Mouse (Mus musculus) forebrain, postnatal 0 days (tissue): ENCODE results near the gene Prom2. TPM values are rescaled to one million over a fixed set of nuclear protein-coding genes. Genes with fewer than 3 reads are reported as not detected.

Experiments
- ATAC-seq: fragments of 200-750 bp; cut with Nextera tagmentation; 2 replicates; pipeline ENCODE4 v1.8.0; 2017; ENCODE audit warnings: mild to moderate bottlenecking, moderate library complexity
- DNase-seq: peaks from one replicate; pipeline ENCODE4 v3.0.0-alpha.2; 2015
- H3K27ac ChIP-seq: fragments of 300-500 bp; sonication (generic); 2 replicates; pipeline ENCODE4 v1.5.1; 2014; ENCODE audit warnings: low read depth, mild to moderate bottlenecking, antibody characterized with exemption, low read length, moderate library complexity, mixed read lengths
- H3K27me3 ChIP-seq: fragments of 300-500 bp; sonication (generic); 2 replicates; pipeline ENCODE4 v1.6.1; 2014; ENCODE audit warnings: mild to moderate bottlenecking, low read length, mixed read lengths; ENCODE audit not compliant: insufficient read depth
- H3K36me3 ChIP-seq: fragments of 300-500 bp; sonication (generic); 2 replicates; pipeline ENCODE4 v1.6.1; 2014; ENCODE audit warnings: mild to moderate bottlenecking, moderate library complexity; ENCODE audit not compliant: insufficient read depth
- H3K4me1 ChIP-seq: fragments of 300-500 bp; sonication (generic); 2 replicates; pipeline ENCODE4 v1.6.1; 2014; ENCODE audit warnings: antibody characterized with exemption; ENCODE audit not compliant: insufficient read depth
- H3K4me2 ChIP-seq: fragments of 300-500 bp; sonication (generic); 2 replicates; pipeline ENCODE4 v1.6.1; 2014; ENCODE audit warnings: low read depth, mild to moderate bottlenecking, moderate library complexity
- H3K4me3 ChIP-seq: fragments of 300-500 bp; sonication (generic); 2 replicates; pipeline ENCODE4 v1.5.1; 2014; ENCODE audit warnings: low read depth, low read length, mixed read lengths
- H3K9ac ChIP-seq: fragments of 300-500 bp; sonication (generic); 2 replicates; pipeline ENCODE4 v1.6.1; 2014; ENCODE audit warnings: mild to moderate bottlenecking
- H3K9me3 ChIP-seq: fragments of 300-500 bp; sonication (generic); 2 replicates; pipeline ENCODE4 v1.6.1; 2016; ENCODE audit warnings: low read length
- CTCF ChIP-seq: sonication (generic); IDR thresholded peaks from 2 replicates; pipeline ENCODE4 v1.5.1; 2016; ENCODE audit warnings: antibody characterized with exemption, control low read depth, low read depth
- WGBS: fragments of 180-500 bp; shearing (Covaris S2); extraction: QIAGEN DNeasy Blood & Tissue Kit; methylation state at CpG from one replicate; pipeline ENCODE4 v1.1.7; 2014; 5-methylcytosine and 5-hydroxymethylcytosine counted together
- polyA plus RNA-seq: library from polyadenylated mRNA; unstranded; fragments of >200 nt; fragmentation: Nextera tagmentation; extraction: Ambion mirVana; gene quantifications from 2 replicates; pipeline ENCODE4 v1.2.1, GENCODE M21; 2015
- total RNA-seq: library from RNA; depleted of rRNA; stranded (reverse); fragments of >200 nt; gene quantifications from 2 replicates; pipeline ENCODE4 v1.2.3, GENCODE M21; 2014; rRNA removed

Gene Prom2
- total RNA-seq (not detected in 2 replicates), polyA plus RNA-seq (0.04 TPM in 1 of 2 replicates, not detected in the other)

DNA sequence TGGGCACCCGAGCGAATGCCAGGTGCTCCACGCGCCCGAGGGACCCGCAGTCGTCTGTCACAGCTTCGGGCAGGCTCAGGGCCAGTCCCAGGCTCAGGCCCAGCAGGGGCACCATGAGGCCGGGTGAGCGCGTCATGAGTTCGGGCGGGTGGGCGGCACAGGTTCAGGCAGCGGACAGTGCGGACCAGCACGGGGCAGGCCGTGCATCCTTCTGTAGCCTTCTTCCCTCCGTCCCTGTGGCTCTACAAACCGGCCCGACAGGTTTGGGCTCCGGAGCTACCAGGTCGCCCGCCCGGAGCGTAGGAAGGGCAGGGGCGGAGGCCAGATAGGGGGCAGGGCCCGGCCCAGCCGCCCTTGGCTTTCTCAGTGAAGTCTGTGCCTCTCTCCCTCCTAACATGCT is at the start of gene Prom2:
TSS of gene Prom2 (minus strand) at position 283 of the 400 bp plus-strand sequence.
- Histone ChIP-seq H3K27me3 (peaks cover 31% of the 10 kb centered on the region), H3K4me3 (no peak within 1 kb of the TSS), H3K27ac (no peak within 1 kb of the TSS), H3K9me3 (no peaks in the 10 kb centered on the region), H3K9ac (no peak within 1 kb of the TSS), H3K4me2 (no peak within 1 kb of the TSS), H3K4me1 (no peaks in the 10 kb centered on the region), H3K36me3 (no peaks in the 10 kb centered on the region)
- TF ChIP-seq CTCF: no peak
- ATAC-seq (no peak), DNase-seq (no peak)
- 10% methylated on average over 29 of the region's 29 CpGs for WGBS

DNA sequence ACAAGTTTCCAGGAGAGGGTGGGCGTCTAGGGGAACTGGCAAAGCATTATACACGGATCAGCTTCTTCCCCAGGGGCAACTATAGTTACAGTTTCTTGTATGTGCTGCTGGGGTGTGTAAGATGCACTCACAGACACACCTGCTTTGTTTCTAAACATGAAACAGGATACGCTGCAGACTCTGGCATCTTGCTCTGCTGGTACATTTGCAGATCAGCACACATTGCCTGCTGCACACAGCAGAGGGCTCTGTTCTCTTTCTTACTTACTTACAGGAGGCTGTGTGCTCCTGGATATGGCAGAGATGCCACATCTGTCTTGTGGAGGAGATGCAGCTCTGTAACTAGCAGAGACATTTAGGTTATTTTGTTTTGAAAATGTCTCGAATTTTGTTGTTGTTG is 49.6 kb upstream of the Prom2 start:
- Histone ChIP-seq H3K4me3 (no peak overlapping the region), H3K4me1 (peaks cover 13% of the 10 kb centered on the region), H3K4me2 (no peak overlapping the region), H3K36me3 (peaks cover 41% of the 10 kb centered on the region), H3K27ac (no peak overlapping the region), H3K9ac (no peak overlapping the region), H3K9me3 (no peaks in the 10 kb centered on the region), H3K27me3 (no peaks in the 10 kb centered on the region)
- 80% methylated on average over 4 of the region's 4 CpGs for WGBS
- ATAC-seq: no peak
- TF ChIP-seq CTCF: peak; percentile 46
- DNase-seq: no peak

DNA sequence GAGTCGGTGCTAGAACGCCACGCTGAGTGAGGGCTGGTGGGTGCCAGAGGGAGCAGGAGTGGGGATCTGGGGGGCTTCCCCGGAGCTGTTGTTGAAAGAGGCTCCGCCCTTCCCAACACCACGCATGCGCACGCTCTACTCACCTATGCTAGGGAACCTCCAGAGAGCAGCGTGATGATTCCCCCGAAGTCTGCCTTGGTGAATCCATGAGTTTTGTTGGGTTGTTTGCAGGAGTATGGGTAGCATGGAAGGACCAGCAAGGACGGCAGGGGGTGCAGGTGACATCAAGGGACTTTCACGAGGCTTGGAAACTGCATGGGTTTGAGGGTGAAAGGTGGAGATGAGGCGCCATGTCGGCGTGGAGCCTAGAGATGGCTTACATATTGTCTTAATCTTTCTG is 48.9 kb upstream of the Prom2 start:
- DNase-seq (no peak), ATAC-seq (no peak)
- H3K4me3 ChIP-seq: no peak overlapping the region
- peaks cover 13% of the 10 kb centered on the region for H3K4me1 ChIP-seq
- no peaks in the 10 kb centered on the region for H3K27me3 ChIP-seq
- TF ChIP-seq CTCF: no peak
- H3K9me3 ChIP-seq: no peaks in the 10 kb centered on the region
- H3K4me2 ChIP-seq: no peak overlapping the region
- H3K9ac ChIP-seq: no peak overlapping the region
- peaks cover 34% of the 10 kb centered on the region for H3K36me3 ChIP-seq
- 84% methylated on average over 15 of the region's 15 CpGs for WGBS
- no peak overlapping the region for H3K27ac ChIP-seq

DNA sequence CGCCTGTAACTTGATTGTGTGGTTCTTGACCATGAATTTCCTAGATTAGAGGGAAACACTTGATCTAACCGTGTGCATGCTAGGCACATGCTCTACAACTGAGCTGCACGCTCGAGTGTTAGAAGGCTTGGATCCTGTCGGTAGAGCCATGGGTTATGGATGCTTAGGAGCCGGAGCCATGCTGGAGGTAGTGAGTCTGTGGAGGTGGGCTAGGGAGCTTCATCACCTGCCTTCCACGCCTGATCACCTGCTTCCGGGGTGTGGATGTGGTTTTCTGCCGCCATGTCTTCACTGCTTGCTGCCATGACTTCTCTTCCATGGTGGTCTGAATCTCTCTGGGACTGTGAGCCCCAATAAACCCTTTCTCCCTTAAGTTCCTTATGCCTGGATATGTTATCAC is 47.6 kb upstream of the Prom2 start:
- Histone ChIP-seq H3K27me3 (no peaks in the 10 kb centered on the region), H3K4me2 (no peak overlapping the region), H3K9me3 (no peaks in the 10 kb centered on the region), H3K36me3 (peaks cover 22% of the 10 kb centered on the region), H3K4me3 (no peak overlapping the region), H3K9ac (no peak overlapping the region), H3K27ac (no peak overlapping the region), H3K4me1 (peaks cover 20% of the 10 kb centered on the region)
- no peak for ATAC-seq
- 90% methylated on average over 9 of the region's 9 CpGs for WGBS
- TF ChIP-seq CTCF: no peak
- no peak for DNase-seq

DNA sequence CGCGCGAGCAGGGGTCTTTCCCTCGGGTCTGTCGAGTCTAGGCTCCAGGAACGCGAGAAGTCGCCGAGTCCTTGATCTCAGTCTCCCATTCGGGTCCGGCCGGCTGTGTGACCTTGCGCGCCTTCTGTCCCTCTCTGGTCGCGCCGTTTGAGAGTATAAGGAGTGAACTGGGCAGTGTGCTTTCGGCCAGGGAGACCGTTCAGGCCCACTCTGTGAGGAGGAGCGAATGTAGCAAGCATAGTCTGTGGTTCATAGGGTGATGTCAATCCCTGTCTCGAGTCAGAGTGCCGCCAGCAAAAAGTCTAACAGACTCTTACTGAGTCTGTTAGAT is 46.2 kb upstream of the Prom2 start:
- Histone ChIP-seq H3K9ac (peak overlapping the region; percentile 95), H3K36me3 (peaks cover 11% of the 10 kb centered on the region), H3K4me2 (peak overlapping the region; percentile 59), H3K4me1 (peaks cover 25% of the 10 kb centered on the region), H3K4me3 (peak overlapping the region; percentile 91), H3K9me3 (no peaks in the 10 kb centered on the region), H3K27ac (peak overlapping the region; percentile 95), H3K27me3 (no peaks in the 10 kb centered on the region)
- TF ChIP-seq CTCF: no peak
- no peak for DNase-seq
- WGBS: under 1% methylated on average over 22 of the region's 22 CpGs
- 0 out of 2 replicates have a peak, but pooled peaks have one; percentile 8 for ATAC-seq

DNA sequence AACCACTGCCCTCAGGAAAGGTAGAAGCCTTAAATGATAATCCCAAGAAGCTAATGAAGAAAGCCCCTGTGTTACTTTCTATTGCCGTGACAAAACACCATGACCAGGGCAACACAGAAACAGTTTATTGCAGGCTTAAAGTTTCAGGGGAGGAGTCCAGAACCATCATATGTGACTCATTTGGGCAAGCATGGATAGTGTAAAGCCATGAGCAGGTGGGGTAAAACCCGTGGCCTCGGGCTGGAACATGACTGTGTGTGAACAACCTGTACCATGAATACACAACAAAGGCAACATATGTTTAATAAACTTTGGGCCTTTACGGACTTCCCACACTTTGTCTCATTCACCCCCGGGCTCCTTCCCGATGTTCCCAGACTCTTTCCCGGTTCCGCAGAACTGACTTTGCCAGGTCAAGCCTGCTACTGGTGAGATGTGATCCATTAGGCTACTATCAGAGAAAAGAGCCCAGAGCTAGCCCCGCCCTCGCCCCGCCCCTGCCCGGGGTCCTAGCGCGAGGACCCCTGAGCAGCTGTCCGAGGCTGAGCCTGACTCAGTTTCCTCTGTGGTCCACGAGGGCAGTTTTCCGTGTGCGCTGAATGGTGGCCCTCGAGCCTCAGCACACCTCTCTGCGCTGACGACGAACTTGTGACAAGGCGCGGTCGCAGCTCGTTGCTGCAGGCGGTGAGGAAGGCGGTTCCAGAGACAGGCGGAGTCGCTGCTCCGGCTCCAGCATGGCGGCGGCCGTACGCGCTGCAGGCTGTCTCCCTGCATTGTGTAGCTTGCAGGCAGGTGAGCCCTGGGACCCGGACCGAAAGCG is 45.6 kb upstream of the Prom2 start, which contains the start of the genes Zfp661 and Mrps5:
TSS of gene Zfp661 (minus strand) at position 401 of the 820 bp plus-strand sequence.
TSS of gene Mrps5 (plus strand) at position 529 of the 820 bp plus-strand sequence.
- Histone ChIP-seq H3K36me3 (peaks cover 6% of the 10 kb centered on the region; the same call in 1 of the 2 replicates), H3K27ac (peak within 1 kb of the TSS; percentile 95), H3K27me3 (no peaks in the 10 kb centered on the region), H3K4me3 (peak within 1 kb of the TSS; percentile 91), H3K4me1 (peaks cover 25% of the 10 kb centered on the region), H3K9me3 (no peaks in the 10 kb centered on the region), H3K4me2 (peak within 1 kb of the TSS; percentile 59), H3K9ac (peak within 1 kb of the TSS; percentile 95)
- ATAC-seq (peak; percentile 84), DNase-seq (peak; percentile 92)
- TF ChIP-seq CTCF: peak; percentile 42
- 5% methylated on average over 39 of the region's 39 CpGs for WGBS

DNA sequence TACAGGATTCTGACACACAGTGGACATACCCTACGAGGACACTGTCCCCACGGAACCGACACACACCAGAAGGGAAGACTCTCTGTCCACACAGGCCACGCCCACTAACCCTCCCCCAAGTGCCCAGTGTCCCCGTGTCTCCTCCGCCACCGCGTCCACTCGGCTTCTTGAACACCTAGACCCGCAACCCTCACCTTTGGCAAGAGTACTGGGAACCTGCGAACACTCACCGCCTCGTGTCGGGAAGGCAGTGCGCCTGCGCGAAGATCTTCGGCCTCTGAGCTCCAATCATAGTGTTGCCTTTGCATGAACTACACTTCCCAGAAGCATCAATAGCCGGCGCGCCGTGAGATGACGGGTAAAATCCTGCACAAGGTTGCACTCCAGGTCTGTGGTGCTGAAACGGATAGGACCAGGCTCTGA is 43.2 kb upstream of the Prom2 start:
- peak overlapping the region; percentile 52 for H3K4me3 ChIP-seq
- peak overlapping the region; percentile 31; the same call in 1 of the 2 replicates for H3K27ac ChIP-seq
- H3K36me3 ChIP-seq: peaks cover 3% of the 10 kb centered on the region; the same call in 1 of the 2 replicates
- peak; percentile 95 for DNase-seq
- peak overlapping the region; percentile 63 for H3K9ac ChIP-seq
- no peaks in the 10 kb centered on the region for H3K9me3 ChIP-seq
- H3K27me3 ChIP-seq: no peaks in the 10 kb centered on the region
- TF ChIP-seq CTCF: peak; percentile 38; the same call in 1 of the 2 replicates
- peak overlapping the region; percentile 83 for H3K4me2 ChIP-seq
- H3K4me1 ChIP-seq: peaks cover 25% of the 10 kb centered on the region
- WGBS: 2% methylated on average over 24 of the region's 24 CpGs
- peak; percentile 92 for ATAC-seq
